Mouse (Mus musculus) neutrophil, adult 59 days (primary cell): Measurements from ENCODE around the gene Dzip3. TPM values are rescaled to one million over a fixed set of nuclear protein-coding genes. Genes with fewer than 3 reads are reported as not detected.

ENCODE experiments used
- total RNA-seq, 2 experiments: library from RNA; stranded (reverse); gene quantifications; 1 replicate in 1 of 2; 2 replicates in 1 of 2; pipeline ENCODE4 v1.2.4; 2023

Gene Dzip3
- total RNA-seq, result 1 to 10 TPM; 4.5 to 5.3 TPM

GRCm38 (mm10) chr16:48993559-48994342 is at the start of gene Dzip3, which contains the start of gene Cip2a:
Gene Dzip3, minus strand, starts transcription at chr16:48994165.
Gene Cip2a, plus strand, starts transcription at chr16:48994185.

Other genes with a start within 250 kb of the Dzip3 start
- not detected for gene Trat1, start 222.1 kb downstream of the Dzip3 start, total RNA-seq
- gene Retnlb, start 177.3 kb downstream of the Dzip3 start, total RNA-seq, result 1 to 10 TPM in 1 of 2 experiments, under 1 TPM in 1; 0.73 to 2.0 TPM
- not detected for gene Retnla, start 151.6 kb downstream of the Dzip3 start, total RNA-seq
- over 10,000 TPM in 1 of 2 experiments, 1,000 to 10,000 TPM in 1; 9,336 to 10,029 TPM for gene Retnlg, start 121.5 kb downstream of the Dzip3 start, total RNA-seq
- gene Cip2a, start within 50 bp of the Dzip3 start, total RNA-seq, result 10 to 100 TPM; 32.4 to 36.2 TPM
- gene Myh15, start 63.3 kb upstream of the Dzip3 start, total RNA-seq, result not detected